ENCODE assay signal across 13 mouse cellular contexts in the genomic region with DNA sequence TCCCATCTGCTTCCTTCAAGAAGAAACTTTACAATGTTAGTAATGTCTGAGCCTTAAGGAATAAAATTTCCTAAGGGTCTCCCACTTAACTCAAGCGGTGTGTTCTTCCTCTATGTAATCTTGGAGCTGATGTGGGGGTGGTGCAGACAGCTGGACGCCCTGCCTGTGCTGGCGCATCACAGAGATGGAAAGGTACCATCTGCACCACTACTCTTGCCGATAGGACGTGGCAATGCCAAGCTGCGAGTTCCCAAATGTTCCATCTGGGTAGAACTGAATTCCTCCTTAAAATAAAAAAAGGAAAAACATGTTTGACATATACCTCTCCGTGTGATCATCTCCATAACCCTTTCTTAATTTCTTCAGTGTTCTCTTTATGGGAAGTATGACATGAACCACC.
A peak's percentile ranks its signal among the peaks of the same experiment; 100 is the strongest.
DNase-seq lines count a peak whose midpoint lies in the region; ATAC-seq and TF ChIP-seq lines count a peak whose summit lies in the region.
"Had no signal": no experiment of that assay in that cellular context is flagged by ENCODE, and none has a peak within 500 bp of the region (broad histone marks: within the 10 kb centered on the region; RNA-seq: fewer than 3 reads in every experiment).

No protein-coding gene starts in this region.

- H3K9ac ChIP-seq in midbrain, embryonic 14.5 days (replicated peaks; ENCODE audit: low read length), result no peak overlapping the region
- H3K9ac ChIP-seq: limb, embryonic 12.5 days had no signal

- H3K36me3 ChIP-seq in midbrain, embryonic 14.5 days (ENCODE audit: control insufficient read depth, insufficient read depth, low read length), result no peaks in the 10 kb centered on the region
- H3K36me3 ChIP-seq: limb, embryonic 12.5 days had no signal

- intact Hi-C loops in left cerebral cortex, postnatal 4 days (cut with DNase I), result no loop called here

- no peak overlapping the region for H3K4me3 ChIP-seq in layer of hippocampus, adult 2 months
- no peak overlapping the region for H3K4me3 ChIP-seq in midbrain, embryonic 14.5 days (replicated peaks; ENCODE audit: low read depth, low read length)
- H3K4me3 ChIP-seq: limb, embryonic 12.5 days had no signal

- no peaks in the 10 kb centered on the region for H3K4me1 ChIP-seq in midbrain, embryonic 14.5 days (ENCODE audit: control insufficient read depth, insufficient read depth, low read length)

- no peak for TF ChIP-seq CTCF in layer of hippocampus, adult 2 months (conservative IDR thresholded peaks at IDR 0.05)

- H3K27ac ChIP-seq in layer of hippocampus, adult 2 months, result peak overlapping the region; percentile 88
- H3K27ac ChIP-seq in midbrain, embryonic 14.5 days (replicated peaks; ENCODE audit: low read depth, low read length), result no peak overlapping the region
- H3K27ac ChIP-seq: limb, embryonic 12.5 days; macrophage had no signal

- H3K27me3 ChIP-seq in midbrain, embryonic 14.5 days (ENCODE audit: control insufficient read depth, insufficient read depth, low read length), result no peaks in the 10 kb centered on the region
- H3K27me3 ChIP-seq: limb, embryonic 12.5 days had no signal

- ATAC-seq in erythroblast, adult 5-6 weeks (replicated peaks; ENCODE audit: low FRiP score, poor library complexity, severe bottlenecking), result no peak
- ATAC-seq in midbrain, embryonic 14.5 days (ENCODE audit: low FRiP score, low TSS enrichment), result no peak

- peak; percentile 72 for DNase-seq in cerebellum, adult 11-12 months
- peak; percentile 74 for DNase-seq in cerebellum, adult 9-11 months
- DNase-seq in layer of hippocampus, adult 2 months (ENCODE audit: low spot score in 2 of 2), result peak; percentile 68 to 75
- peak; percentile 34 for DNase-seq in left cerebral cortex, postnatal 4 days
- no peak for DNase-seq in heart, adult 9 months (ENCODE audit: low spot score in 2 of 2)
- no peak for DNase-seq in midbrain, embryonic 14.5 days
- DNase-seq: embryo, embryonic 11 days; heart, adult 18-20 months; heart, postnatal 36 days; kidney, postnatal 14 days had no signal

- H3K9me3 ChIP-seq in midbrain, embryonic 14.5 days (ENCODE audit: control insufficient read depth, low read length), result no peaks in the 10 kb centered on the region
- H3K9me3 ChIP-seq: limb, embryonic 12.5 days had no signal

- 93% methylated on average over 7 of the region's 7 CpGs for WGBS in midbrain, embryonic 14.5 days

- H3K4me2 ChIP-seq in midbrain, embryonic 14.5 days (ENCODE audit: low read length), result no peak overlapping the region
- H3K4me2 ChIP-seq: limb, embryonic 12.5 days had no signal

Comparison
In these comparisons a context has a peak if more than half of its experiments do, and no peak if none do; other contexts are left out.
1. DNase-seq: peak in cerebellum, adult 11-12 months (single experiment), cerebellum, adult 9-11 months (single experiment), layer of hippocampus, adult 2 months (2 of 2) and left cerebral cortex, postnatal 4 days (single experiment); none in heart, adult 9 months (0 of 2) and midbrain, embryonic 14.5 days (single experiment).